Mouse (Mus musculus): ENCODE measurements around the gene Ttl. TPM values are rescaled to one million over a fixed set of nuclear protein-coding genes. Genes with fewer than 3 reads are reported as not detected.

Gene Ttl
- polyA plus RNA-seq, 2 experiments: 16.9 to 20.2 TPM

DNA sequence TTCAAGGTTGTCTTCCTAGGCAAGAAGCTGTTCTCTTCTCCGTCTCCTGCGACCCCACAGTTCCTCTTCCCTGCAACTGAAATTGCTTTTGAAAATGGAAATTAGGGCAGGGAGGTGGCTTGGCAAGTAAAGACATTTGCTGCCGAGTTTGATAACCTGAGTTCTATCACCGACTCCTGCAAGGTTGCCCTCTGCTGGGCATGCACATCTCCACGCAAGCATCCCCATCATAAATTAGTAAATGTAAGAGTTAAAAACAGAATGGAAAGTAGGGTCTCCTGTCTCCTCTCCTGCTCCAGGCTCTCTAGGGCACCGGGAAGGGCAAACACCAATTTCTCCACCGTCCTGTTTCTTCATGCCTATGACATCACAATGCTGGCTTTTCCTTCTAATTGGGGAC is 66.5 kb downstream of the Ttl start:
- ATAC-seq (ENCODE audit: low FRiP score, low read depth): no peak

DNA sequence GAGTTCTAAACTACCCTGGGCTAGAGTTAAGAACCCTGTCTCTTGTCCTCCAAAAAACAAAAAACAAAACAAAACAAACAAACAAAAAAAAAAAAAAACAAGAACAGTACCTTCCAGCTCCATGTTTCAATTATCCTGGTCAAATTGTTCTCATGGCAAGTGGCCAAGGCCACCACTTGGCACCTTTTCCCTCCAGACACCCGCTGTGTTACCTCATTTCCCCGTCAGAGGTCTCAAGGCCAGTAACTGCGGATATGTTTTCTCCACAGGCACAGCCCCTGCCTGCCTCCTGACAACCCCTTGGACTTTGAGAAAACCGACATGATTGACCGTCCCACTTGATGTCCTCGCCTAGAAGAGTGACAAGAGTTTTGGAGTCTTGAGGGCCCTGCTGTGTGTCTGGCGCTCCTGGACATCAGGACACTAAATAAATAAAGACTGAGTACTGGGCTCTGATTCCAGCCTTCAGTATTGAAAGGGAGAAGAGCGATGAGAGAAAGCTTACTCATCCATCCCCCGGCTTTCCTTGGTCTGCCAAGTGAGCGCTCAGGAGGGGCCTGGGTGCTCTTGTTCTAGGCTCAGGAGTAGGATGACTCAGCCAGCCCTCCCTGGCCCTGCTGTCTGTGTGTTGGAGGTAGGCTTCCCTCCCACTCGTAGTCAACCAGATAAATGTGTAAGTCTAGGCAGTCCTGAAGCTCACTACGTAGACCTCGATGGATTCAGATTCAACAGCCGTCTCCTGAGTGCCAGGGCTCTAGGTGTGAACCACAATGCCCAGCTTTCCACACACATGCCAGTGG is 67.5 kb downstream of the Ttl start:
- WGBS: 95% methylated on average over 14 of the region's 14 CpGs
- DNase-seq (ENCODE audit: low spot score) (no peak), ATAC-seq (ENCODE audit: low FRiP score, low read depth) (no peak)
- Histone ChIP-seq H3K27ac (replicated peaks; ENCODE audit: low read depth, low read length) (no peak overlapping the region), H3K36me3 (ENCODE audit: control insufficient read depth, insufficient read depth, low read length) (peaks cover 23% of the 10 kb centered on the region), H3K9ac (ENCODE audit: low read depth, low read length, severe bottlenecking) (no peak overlapping the region), H3K4me2 (replicated peaks; ENCODE audit: low read depth, low read length, severe bottlenecking) (no peak overlapping the region), H3K4me1 (ENCODE audit: control insufficient read depth, insufficient read depth, low read length) (peaks cover 7% of the 10 kb centered on the region), H3K27me3 (ENCODE audit: control insufficient read depth, insufficient read depth, low read length) (no peaks in the 10 kb centered on the region), H3K9me3 (ENCODE audit: control insufficient read depth, low read length) (0 out of 2 replicates have a peak, but pooled peaks cover 8% of the 10 kb centered on the region), H3K4me3 (replicated peaks; ENCODE audit: low read length) (no peak overlapping the region)
- TF ChIP-seq POLR2A (IDR thresholded peaks at IDR 0.05; ENCODE audit: borderline replicate concordance, extremely low read depth, insufficient read depth, insufficient read length): no peak

More for the DNA sequence above, 66.5 kb downstream of the Ttl start:
- H3K27ac ChIP-seq (replicated peaks; ENCODE audit: low read depth, low read length): no peak overlapping the region
- H3K9me3 ChIP-seq (ENCODE audit: control insufficient read depth, low read length): 0 out of 2 replicates have a peak, but pooled peaks cover 8% of the 10 kb centered on the region
- H3K36me3 ChIP-seq (ENCODE audit: control insufficient read depth, insufficient read depth, low read length): peaks cover 28% of the 10 kb centered on the region
- no peaks in the 10 kb centered on the region for H3K27me3 ChIP-seq (ENCODE audit: control insufficient read depth, insufficient read depth, low read length)
- H3K4me3 ChIP-seq (replicated peaks; ENCODE audit: low read length): no peak overlapping the region
- no peak overlapping the region for H3K9ac ChIP-seq (ENCODE audit: low read depth, low read length, severe bottlenecking)
- WGBS: 96% methylated on average over 7 of the region's 7 CpGs
- TF ChIP-seq POLR2A (IDR thresholded peaks at IDR 0.05; ENCODE audit: borderline replicate concordance, extremely low read depth, insufficient read depth, insufficient read length): no peak
- no peak for DNase-seq (ENCODE audit: low spot score)
- H3K4me1 ChIP-seq (ENCODE audit: control insufficient read depth, insufficient read depth, low read length): peaks cover 7% of the 10 kb centered on the region
- H3K4me2 ChIP-seq (replicated peaks; ENCODE audit: low read depth, low read length, severe bottlenecking): no peak overlapping the region

DNA sequence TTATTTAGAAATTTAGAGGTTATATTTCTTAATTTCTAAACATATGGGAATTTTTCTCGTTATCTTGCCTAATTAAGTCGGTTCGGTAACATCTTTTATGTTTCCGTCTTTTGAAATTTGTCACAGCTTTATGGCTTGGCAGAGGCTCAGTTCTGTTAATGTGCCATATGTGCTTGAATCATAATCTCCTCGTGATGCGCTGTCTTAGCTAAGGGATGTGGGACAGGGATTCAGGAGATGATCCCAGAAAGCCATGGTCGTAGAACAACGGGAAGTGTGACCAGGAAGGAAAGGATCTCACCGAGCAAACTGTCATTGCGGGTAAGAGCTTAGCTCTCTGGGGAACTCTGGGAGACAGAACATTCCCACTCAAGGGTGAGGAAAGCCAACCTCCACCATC is 74.2 kb downstream of the Ttl start:
- Histone ChIP-seq H3K9me3 (ENCODE audit: control insufficient read depth, low read length) (no peaks in the 10 kb centered on the region), H3K27me3 (ENCODE audit: control insufficient read depth, insufficient read depth, low read length) (no peaks in the 10 kb centered on the region), H3K4me1 (ENCODE audit: control insufficient read depth, insufficient read depth, low read length) (no peaks in the 10 kb centered on the region), H3K27ac (replicated peaks; ENCODE audit: low read depth, low read length) (no peak overlapping the region), H3K36me3 (ENCODE audit: control insufficient read depth, insufficient read depth, low read length) (no peaks in the 10 kb centered on the region), H3K4me3 (replicated peaks; ENCODE audit: low read length) (no peak overlapping the region), H3K9ac (ENCODE audit: low read depth, low read length, severe bottlenecking) (no peak overlapping the region), H3K4me2 (replicated peaks; ENCODE audit: low read depth, low read length, severe bottlenecking) (no peak overlapping the region)
- TF ChIP-seq POLR2A (IDR thresholded peaks at IDR 0.05; ENCODE audit: borderline replicate concordance, extremely low read depth, insufficient read depth, insufficient read length): no peak
- no peak for DNase-seq (ENCODE audit: low spot score)
- ATAC-seq (ENCODE audit: low FRiP score, low read depth): no peak
- WGBS: 85% methylated on average over 10 of the region's 10 CpGs

Other genes with a start within 250 kb of the Ttl start
- gene Tmem87b, start 247.8 kb upstream of the Ttl start, polyA plus RNA-seq (2012; rRNA removed): 28.3 and 28.4 TPM in 2 replicates
- gene Tmem87b, start 247.8 kb upstream of the Ttl start, polyA plus RNA-seq (2014; fragmentation: Nextera tagmentation; extraction: Ambion mirVana): 26.9 TPM in 2 replicates
- gene Fbln7, start 203.0 kb upstream of the Ttl start, polyA plus RNA-seq (2012; rRNA removed): 15.0 and 18.7 TPM in 2 replicates
- gene Fbln7, start 203.0 kb upstream of the Ttl start, polyA plus RNA-seq (2014; fragmentation: Nextera tagmentation; extraction: Ambion mirVana): 6.8 and 8.9 TPM in 2 replicates
- 3.5 and 7.1 TPM in 2 replicates for gene Zc3h8, start 121.9 kb upstream of the Ttl start, polyA plus RNA-seq (2012; rRNA removed)
- gene Zc3h8, start 121.9 kb upstream of the Ttl start, polyA plus RNA-seq (2014; fragmentation: Nextera tagmentation; extraction: Ambion mirVana): 6.2 and 7.5 TPM in 2 replicates
- 1.8 TPM in 2 replicates for gene Zc3h6, start 98.5 kb upstream of the Ttl start, polyA plus RNA-seq (2012; rRNA removed)
- 2.3 and 2.8 TPM in 2 replicates for gene Zc3h6, start 98.5 kb upstream of the Ttl start, polyA plus RNA-seq (2014; fragmentation: Nextera tagmentation; extraction: Ambion mirVana)
- 15.6 and 17.1 TPM in 2 replicates for gene Gm10762, start 98.2 kb upstream of the Ttl start, polyA plus RNA-seq (2012; rRNA removed)
- 20.4 and 22.2 TPM in 2 replicates for gene Gm10762, start 98.2 kb upstream of the Ttl start, polyA plus RNA-seq (2014; fragmentation: Nextera tagmentation; extraction: Ambion mirVana)
- 0.22 and 0.23 TPM in 2 replicates for gene Vinac1, start 17.8 kb upstream of the Ttl start, polyA plus RNA-seq (2012; rRNA removed)
- 0.12 TPM in 1 of 2 replicates, not detected in the other for gene Vinac1, start 17.8 kb upstream of the Ttl start, polyA plus RNA-seq (2014; fragmentation: Nextera tagmentation; extraction: Ambion mirVana)
- gene Polr1b, start 35.1 kb downstream of the Ttl start, polyA plus RNA-seq (2012; rRNA removed): 38.8 and 48.9 TPM in 2 replicates
- gene Polr1b, start 35.1 kb downstream of the Ttl start, polyA plus RNA-seq (2014; fragmentation: Nextera tagmentation; extraction: Ambion mirVana): 11.5 and 12.2 TPM in 2 replicates
- gene Chchd5, start 63.8 kb downstream of the Ttl start, polyA plus RNA-seq (2012; rRNA removed): 32.7 and 33.3 TPM in 2 replicates
- 32.3 and 34.8 TPM in 2 replicates for gene Chchd5, start 63.8 kb downstream of the Ttl start, polyA plus RNA-seq (2014; fragmentation: Nextera tagmentation; extraction: Ambion mirVana)
- gene Slc20a1, start 132.8 kb downstream of the Ttl start, polyA plus RNA-seq (2012; rRNA removed): 40.6 and 40.8 TPM in 2 replicates
- 28.7 and 32.1 TPM in 2 replicates for gene Slc20a1, start 132.8 kb downstream of the Ttl start, polyA plus RNA-seq (2014; fragmentation: Nextera tagmentation; extraction: Ambion mirVana)
- gene Ckap2l, start 231.3 kb downstream of the Ttl start, polyA plus RNA-seq (2012; rRNA removed): 14.2 and 18.1 TPM in 2 replicates
- 49.8 and 52.8 TPM in 2 replicates for gene Ckap2l, start 231.3 kb downstream of the Ttl start, polyA plus RNA-seq (2014; fragmentation: Nextera tagmentation; extraction: Ambion mirVana)
- 0.04 and 0.06 TPM in 2 replicates for gene Il1a, start 244.0 kb downstream of the Ttl start, polyA plus RNA-seq (2012; rRNA removed)
- 0.21 TPM in 1 of 2 replicates, not detected in the other for gene Il1a, start 244.0 kb downstream of the Ttl start, polyA plus RNA-seq (2014; fragmentation: Nextera tagmentation; extraction: Ambion mirVana)

All from limb, embryonic 14.5 days (tissue).